Mouse (Mus musculus) embryonic fibroblast, embryonic 13.5 days (primary cell): Measurements from ENCODE around the gene Mrpl36. TPM values are rescaled to one million over a fixed set of nuclear protein-coding genes. Genes with fewer than 3 reads are reported as not detected.

Experiments
- H3K27ac ChIP-seq: 2 replicates; pipeline ENCODE4 v1.5.1; 2012; ENCODE audit warnings: low read length, control low read depth, inconsistent platforms; ENCODE audit not compliant: insufficient read depth
- H3K4me1 ChIP-seq: 2 replicates; pipeline ENCODE4 v1.6.1; 2011; ENCODE audit warnings: low read length; ENCODE audit not compliant: control insufficient read depth, insufficient read depth
- H3K4me3 ChIP-seq: 2 replicates; pipeline ENCODE4 v1.5.1; 2011; ENCODE audit warnings: mild to moderate bottlenecking, control low read depth, low read length; ENCODE audit not compliant: insufficient read depth
- CTCF ChIP-seq: IDR thresholded peaks from 2 replicates; pipeline ENCODE4 v1.5.1; 2011; ENCODE audit warnings: mild to moderate bottlenecking, control low read depth, low read length, moderate library complexity, borderline replicate concordance; ENCODE audit not compliant: insufficient read depth
- POLR2A ChIP-seq: IDR thresholded peaks from 2 replicates; pipeline ENCODE4 v1.6.1; 2011; ENCODE audit warnings: low read depth, mild to moderate bottlenecking, control low read depth, low read length, moderate library complexity
- polyA plus RNA-seq: library from polyadenylated mRNA; stranded (reverse); fragments of >200 nt; gene quantifications from 2 replicates; pipeline ENCODE4 v1.2.4, GENCODE M21; 2011; ENCODE audit warnings: low read depth; ENCODE audit not compliant: missing spikeins, insufficient read length

Gene Mrpl36
- polyA plus RNA-seq, 1 experiment, result 39.2 TPM

DNA sequence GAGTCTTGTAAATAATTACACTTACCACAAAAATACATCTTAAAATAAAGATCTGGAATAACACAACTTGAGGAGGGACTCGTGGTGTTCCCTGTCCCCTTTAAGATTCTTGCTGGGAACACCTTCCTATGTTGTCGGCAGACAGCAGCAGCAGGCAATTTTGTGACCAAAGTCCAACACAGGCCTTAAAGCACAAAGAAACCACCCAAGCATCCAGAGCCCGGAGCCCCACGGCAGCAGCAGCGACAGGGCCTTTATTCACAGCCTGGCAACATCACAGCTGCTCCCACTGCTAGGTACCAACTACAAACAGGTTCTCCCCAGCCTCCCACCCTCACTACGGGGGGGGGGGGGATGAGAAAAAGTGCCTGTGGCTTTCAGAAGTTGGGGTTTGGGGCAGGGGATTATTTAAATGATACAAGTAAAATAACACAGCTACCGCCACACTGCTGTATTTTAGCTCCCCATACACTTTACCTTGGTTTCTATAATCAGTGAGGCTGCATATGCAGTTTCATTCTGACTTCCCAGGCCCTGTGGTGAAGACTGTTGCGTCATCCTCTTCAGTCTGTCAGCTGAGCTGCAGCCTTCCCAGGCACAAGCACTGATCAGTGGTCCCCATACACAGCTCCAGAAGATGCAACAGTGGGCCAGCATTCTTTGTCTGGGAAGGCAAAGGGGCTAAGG is 22.8 kb upstream of the Mrpl36 start:
- Histone ChIP-seq H3K4me1 (no peaks in the 10 kb centered on the region), H3K4me3 (no peak overlapping the region), H3K27ac (no peak overlapping the region)
- TF ChIP-seq CTCF, result no peak
- TF ChIP-seq POLR2A, result no peak

DNA sequence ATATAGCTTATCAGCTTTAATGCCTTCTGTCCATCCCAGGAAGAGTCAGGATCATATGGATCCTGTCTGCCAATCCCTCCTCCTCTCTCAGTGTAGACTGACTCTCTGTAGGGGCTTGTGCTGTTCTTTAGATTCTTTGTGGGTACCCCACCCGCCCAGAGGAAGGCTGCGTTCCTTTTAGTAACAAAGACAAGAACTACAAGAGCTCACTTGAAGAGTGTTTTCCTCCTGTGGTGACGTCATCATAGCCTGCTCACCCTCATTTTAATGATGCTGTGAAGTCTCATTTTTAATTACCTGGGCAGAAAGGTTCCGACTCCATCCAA is 22.3 kb upstream of the Mrpl36 start:
- no peak overlapping the region for H3K4me3 ChIP-seq
- no peak for TF ChIP-seq CTCF
- TF ChIP-seq POLR2A, result no peak
- H3K4me1 ChIP-seq, result no peaks in the 10 kb centered on the region
- no peak overlapping the region for H3K27ac ChIP-seq

DNA sequence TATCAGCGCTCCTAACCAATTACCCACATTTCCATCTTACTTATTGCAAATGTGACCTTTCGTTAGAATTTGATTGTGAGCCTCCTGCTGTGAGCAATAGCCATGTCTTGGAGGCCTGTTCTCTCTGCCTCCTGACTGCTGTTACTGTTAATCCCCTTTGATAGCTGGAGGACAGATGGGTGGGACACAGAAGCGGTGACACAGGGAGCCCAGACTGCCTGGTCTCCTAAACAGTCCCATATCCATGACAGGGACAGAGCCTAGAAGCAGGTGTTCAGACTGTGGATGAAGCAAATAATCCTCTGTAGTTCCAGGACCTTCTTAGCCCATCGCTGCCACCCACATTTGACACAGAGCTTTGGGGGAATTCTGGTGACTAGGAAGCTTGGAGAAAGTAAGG is 21.9 kb upstream of the Mrpl36 start:
- no peak overlapping the region for H3K27ac ChIP-seq
- TF ChIP-seq CTCF (no peak), POLR2A (no peak)
- no peak overlapping the region for H3K4me3 ChIP-seq
- no peaks in the 10 kb centered on the region for H3K4me1 ChIP-seq

DNA sequence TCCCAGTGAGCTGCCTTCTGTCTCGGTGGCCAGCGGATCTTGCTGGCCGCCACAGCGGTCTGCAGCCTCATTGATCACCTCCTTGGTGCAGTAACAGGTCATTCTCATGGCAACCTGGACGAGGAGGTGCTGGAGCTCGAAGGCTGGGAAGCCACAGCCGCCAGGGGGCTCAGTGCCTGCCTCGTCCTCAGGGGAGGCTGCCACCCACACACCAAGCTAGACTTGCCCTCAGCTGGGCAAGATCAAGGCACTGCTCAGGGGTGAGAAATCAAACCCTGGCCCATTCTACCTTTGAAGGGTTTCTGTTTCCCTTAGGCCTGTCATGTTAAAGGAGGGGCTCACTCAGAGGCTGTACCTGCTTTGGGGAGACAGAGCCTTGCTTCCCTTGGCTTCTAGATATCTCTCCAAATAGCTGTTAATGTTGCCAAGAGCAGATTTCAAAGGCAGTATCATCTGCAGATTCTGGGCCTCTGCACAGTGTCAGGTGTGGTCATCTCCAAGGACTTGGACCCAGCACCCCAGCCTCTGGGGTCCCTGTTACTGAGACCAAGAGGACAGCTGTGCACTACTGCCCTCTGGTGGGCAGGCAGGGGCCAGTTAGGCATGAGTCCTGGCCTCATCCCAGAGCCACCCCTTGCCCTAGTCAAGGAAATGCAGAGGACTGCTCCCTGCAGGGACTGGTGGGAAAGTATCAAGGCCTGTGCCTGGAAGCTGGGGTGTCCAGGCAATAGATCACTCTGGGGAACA is 18.0 kb upstream of the Mrpl36 start:
- TF ChIP-seq POLR2A, result no peak
- peak; percentile 78 for TF ChIP-seq CTCF
- Histone ChIP-seq H3K4me3 (no peak overlapping the region), H3K27ac (no peak overlapping the region), H3K4me1 (no peaks in the 10 kb centered on the region)

DNA sequence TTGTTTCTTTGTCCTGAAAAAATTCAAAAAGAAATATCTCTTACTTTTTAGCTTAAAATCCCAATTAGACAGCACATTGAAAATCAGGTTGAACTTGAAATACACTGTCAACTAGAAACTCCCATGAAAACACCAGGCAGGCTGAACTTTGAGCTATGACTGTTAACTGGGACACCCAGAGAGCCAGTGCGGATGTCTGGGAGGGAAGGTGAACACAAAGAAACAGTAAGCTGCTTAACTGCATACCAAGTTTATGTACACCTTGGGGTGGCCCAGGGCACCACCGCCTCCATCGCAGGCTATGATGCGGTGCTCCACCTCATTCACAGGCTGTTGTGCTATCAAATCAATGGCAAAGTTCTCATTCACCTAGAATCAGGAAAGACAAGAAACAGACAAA is 8.3 kb upstream of the Mrpl36 start:
- no peak overlapping the region for H3K4me3 ChIP-seq
- no peak overlapping the region for H3K27ac ChIP-seq
- no peaks in the 10 kb centered on the region for H3K4me1 ChIP-seq
- no peak for TF ChIP-seq CTCF
- TF ChIP-seq POLR2A, result no peak

DNA sequence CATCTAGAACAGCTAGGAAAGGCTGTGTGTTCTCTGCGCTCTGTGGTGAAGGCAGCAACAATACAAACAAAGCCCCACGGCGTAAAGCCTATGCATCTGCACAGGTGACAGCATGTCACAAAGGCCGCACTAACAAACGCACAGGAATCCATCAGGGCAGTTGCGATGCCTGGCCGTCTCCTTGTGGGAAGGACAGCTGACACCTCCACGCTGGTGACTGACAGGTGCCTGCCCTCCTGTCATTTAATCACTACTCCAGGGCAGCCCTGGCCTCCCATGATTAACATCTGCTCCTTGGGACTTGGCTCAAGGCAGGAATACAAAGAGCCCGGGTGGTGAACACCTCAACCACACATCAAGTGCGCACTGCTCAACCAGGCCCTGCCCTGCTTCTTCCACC is 5.7 kb upstream of the Mrpl36 start:
- Histone ChIP-seq H3K27ac (no peak overlapping the region), H3K4me3 (no peak overlapping the region), H3K4me1 (no peaks in the 10 kb centered on the region)
- TF ChIP-seq CTCF (no peak), POLR2A (no peak)

DNA sequence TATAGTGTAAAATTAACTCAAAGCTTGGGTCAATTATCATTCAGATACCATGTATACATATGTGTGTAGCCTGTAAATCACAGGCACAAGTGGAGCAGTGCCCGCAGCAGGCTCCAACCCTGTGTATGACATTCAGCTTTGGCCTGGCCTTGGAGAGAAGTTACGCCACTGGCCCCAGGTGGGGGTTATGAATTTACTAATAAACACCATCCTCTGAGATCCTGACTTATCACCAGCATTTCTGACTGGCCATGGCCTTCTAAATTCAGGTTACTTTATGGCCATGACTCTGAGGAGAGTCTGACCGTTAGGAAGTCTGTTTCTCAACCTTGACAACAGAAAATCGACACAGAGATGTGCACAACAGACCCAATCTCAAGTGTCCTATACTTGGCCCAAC is 4.9 kb upstream of the Mrpl36 start:
- H3K4me1 ChIP-seq, result no peaks in the 10 kb centered on the region
- H3K4me3 ChIP-seq, result no peak overlapping the region

DNA sequence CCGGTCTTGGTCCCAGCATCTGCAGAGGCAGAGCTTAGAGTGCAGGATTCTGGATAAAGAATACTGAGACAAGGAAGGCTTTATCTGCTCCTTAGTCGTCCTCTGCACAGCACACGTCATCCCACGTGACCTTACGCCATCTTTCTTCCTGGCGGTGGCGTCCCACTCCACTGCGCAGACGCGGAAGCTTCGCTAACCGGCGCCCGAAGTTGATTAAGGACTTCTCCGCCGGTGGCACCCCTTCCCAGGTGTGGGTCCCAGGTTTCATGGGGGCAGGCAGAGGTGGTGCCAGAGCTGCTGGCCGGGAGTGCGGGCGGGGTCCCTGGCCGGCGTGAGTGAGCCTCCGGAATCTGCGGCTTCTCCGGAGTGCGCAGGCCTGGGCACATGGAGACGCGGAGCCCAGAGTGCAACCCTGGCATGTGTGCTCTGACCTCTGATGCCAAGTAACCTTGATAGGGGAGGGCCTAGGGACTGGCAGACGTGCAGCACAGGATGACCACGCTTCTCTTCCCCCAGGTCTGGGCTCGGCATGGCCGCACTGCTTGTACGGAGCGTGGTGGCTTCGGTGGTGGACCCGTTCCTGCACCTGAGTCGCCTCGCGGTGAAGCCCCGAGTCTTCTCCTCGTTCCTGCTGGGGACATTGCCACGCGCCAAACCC is 2.7 kb downstream of the Mrpl36 start:
- no peak overlapping the region for H3K27ac ChIP-seq
- peak; percentile 76 for TF ChIP-seq POLR2A
- no peak for TF ChIP-seq CTCF
- H3K4me3 ChIP-seq, result peak overlapping the region; percentile 89
- 0 out of 2 replicates have a peak, but pooled peaks cover 4% of the 10 kb centered on the region for H3K4me1 ChIP-seq

More for the DNA sequence above, 4.9 kb upstream of the Mrpl36 start:
- H3K27ac ChIP-seq, result no peak overlapping the region
- no peak for TF ChIP-seq POLR2A
- TF ChIP-seq CTCF, result no peak

DNA sequence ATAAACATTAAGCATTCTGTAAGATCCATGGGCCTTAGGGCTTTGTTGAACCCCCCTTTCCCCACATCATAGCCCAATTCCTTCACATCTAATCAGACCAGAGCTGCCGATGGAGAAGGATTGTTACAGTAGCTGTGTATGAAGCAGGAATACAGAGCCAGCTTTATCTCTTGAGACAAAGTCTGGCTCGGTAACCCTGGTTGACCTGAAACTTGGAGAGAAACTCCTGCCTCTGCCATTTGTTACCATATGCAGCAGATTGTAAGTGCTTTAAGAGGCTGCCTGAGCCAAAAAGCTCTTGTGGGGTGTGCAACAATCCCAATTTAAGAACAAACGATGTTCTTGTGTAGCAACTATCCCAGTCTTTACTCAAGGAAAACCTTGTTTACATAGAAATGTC is 3.4 kb downstream of the Mrpl36 start:
- no peak overlapping the region for H3K27ac ChIP-seq
- H3K4me1 ChIP-seq, result 0 out of 2 replicates have a peak, but pooled peaks cover 4% of the 10 kb centered on the region
- peak overlapping the region; percentile 89 for H3K4me3 ChIP-seq
- TF ChIP-seq POLR2A (no peak; the same call in 1 of the 2 replicates), CTCF (no peak)

DNA sequence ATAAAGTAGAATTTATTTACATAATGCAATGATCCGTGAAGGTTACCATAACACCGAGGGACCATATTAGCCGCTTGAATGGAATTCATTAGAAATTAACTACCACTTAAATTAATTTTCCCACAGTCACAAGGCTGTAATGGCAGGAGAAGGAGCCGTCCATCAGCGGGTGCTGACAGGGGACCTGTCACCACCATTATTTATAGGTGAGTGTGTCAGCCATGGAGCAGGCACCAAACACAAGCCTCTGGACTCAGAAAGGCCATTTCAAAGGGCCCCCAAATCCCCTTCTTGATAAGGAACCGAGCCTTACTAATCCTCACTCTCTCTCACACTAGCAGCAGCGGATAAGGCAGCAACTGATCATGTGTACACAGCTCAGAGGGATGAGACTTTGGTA is 8.4 kb downstream of the Mrpl36 start:
- Histone ChIP-seq H3K27ac (no peak overlapping the region), H3K4me3 (no peak overlapping the region), H3K4me1 (no peaks in the 10 kb centered on the region)
- TF ChIP-seq POLR2A (no peak), CTCF (no peak)
